25 mouse cellular contexts compared by ENCODE assay signal in genomic region chr11:43888736-43889135, GRCm38 (mm10). TPM values are rescaled to one million over a fixed set of nuclear protein-coding genes. Genes with fewer than 3 reads are reported as not detected.
DNase-seq lines count a peak whose midpoint lies in the region; ATAC-seq and TF ChIP-seq lines count a peak whose summit lies in the region.
"Had no signal": no experiment of that assay in that cellular context is flagged by ENCODE, and none has a peak within 500 bp of the region (broad histone marks: within the 10 kb centered on the region; RNA-seq: fewer than 3 reads in every experiment).

No protein-coding gene starts in this region.

- ATAC-seq in kidney, embryonic 15.5 days (replicated peaks; ENCODE audit: low FRiP score): no peak
- ATAC-seq in kidney, embryonic 14.5 days (ENCODE audit: low FRiP score, low TSS enrichment): no peak
- ATAC-seq in liver, postnatal 0 days: no peak
- ATAC-seq in liver, embryonic 11.5 days (replicated peaks; ENCODE audit: low FRiP score): no peak
- ATAC-seq: activated CD4-positive, CD25-positive, alpha-beta regulatory T cell, adult 4 months; forebrain, embryonic 13.5 days; forebrain, embryonic 16.5 days; hindbrain, embryonic 16.5 days had no signal

- H3K27ac ChIP-seq in kidney, embryonic 15.5 days: no peak overlapping the region
- H3K27ac ChIP-seq in kidney, embryonic 14.5 days (ENCODE audit: low read depth, low read length): no peak overlapping the region
- H3K27ac ChIP-seq in liver, postnatal 0 days (ENCODE audit: low read depth): no peak overlapping the region
- no peak overlapping the region for H3K27ac ChIP-seq in liver, embryonic 11.5 days (ENCODE audit: low read depth, low read length)
- H3K27ac ChIP-seq: forebrain, embryonic 10.5 days; forebrain, embryonic 13.5 days; hindbrain, embryonic 10.5 days; hindbrain, embryonic 13.5 days had no signal

- 84% methylated on average over 8 of the region's 8 CpGs for WGBS in kidney, embryonic 15.5 days
- WGBS in kidney, embryonic 14.5 days: 91% methylated on average over 8 of the region's 8 CpGs
- 70% methylated on average over 8 of the region's 8 CpGs for WGBS in liver, postnatal 0 days (ENCODE audit: insufficient replicate concordance)
- 84% methylated on average over 8 of the region's 8 CpGs for WGBS in liver, embryonic 11.5 days

- no peaks in the 10 kb centered on the region for H3K36me3 ChIP-seq in kidney, embryonic 15.5 days
- H3K36me3 ChIP-seq in kidney, embryonic 14.5 days (ENCODE audit: control insufficient read depth, insufficient read depth, low read length): no peaks in the 10 kb centered on the region
- H3K36me3 ChIP-seq in liver, postnatal 0 days (replicated peaks; ENCODE audit: insufficient read depth, low read length): no peaks in the 10 kb centered on the region
- H3K36me3 ChIP-seq in liver, embryonic 11.5 days (ENCODE audit: control insufficient read depth, insufficient read depth, low read length): no peaks in the 10 kb centered on the region
- H3K36me3 ChIP-seq: forebrain, embryonic 10.5 days; heart, embryonic 12.5 days; heart, embryonic 15.5 days; hindbrain, embryonic 10.5 days; hindbrain, embryonic 13.5 days had no signal

- H3K4me1 ChIP-seq in kidney, embryonic 15.5 days: no peaks in the 10 kb centered on the region
- no peaks in the 10 kb centered on the region for H3K4me1 ChIP-seq in kidney, embryonic 14.5 days (ENCODE audit: control insufficient read depth, insufficient read depth, low read length)
- H3K4me1 ChIP-seq in liver, postnatal 0 days (ENCODE audit: insufficient read depth): no peaks in the 10 kb centered on the region
- no peaks in the 10 kb centered on the region for H3K4me1 ChIP-seq in liver, embryonic 11.5 days (replicated peaks; ENCODE audit: control insufficient read depth, insufficient read depth, low read length)
- H3K4me1 ChIP-seq: forebrain, embryonic 10.5 days; forebrain, embryonic 13.5 days had no signal

- no peak for TF ChIP-seq CTCF in liver, postnatal 0 days (IDR thresholded peaks at IDR 0.05; ENCODE audit: low read depth)

- no peaks in the 10 kb centered on the region for H3K9me3 ChIP-seq in kidney, embryonic 15.5 days (replicated peaks)
- no peaks in the 10 kb centered on the region for H3K9me3 ChIP-seq in kidney, embryonic 14.5 days (ENCODE audit: control insufficient read depth, low read length)
- H3K9me3 ChIP-seq in liver, postnatal 0 days (ENCODE audit: low read length): no peaks in the 10 kb centered on the region
- H3K9me3 ChIP-seq in liver, embryonic 11.5 days (ENCODE audit: control insufficient read depth, low read length): no peaks in the 10 kb centered on the region
- H3K9me3 ChIP-seq: forebrain, embryonic 10.5 days; forebrain, embryonic 13.5 days; heart, embryonic 12.5 days; heart, embryonic 15.5 days; hindbrain, embryonic 10.5 days; hindbrain, embryonic 13.5 days had no signal

- H3K27me3 ChIP-seq in kidney, embryonic 15.5 days: no peaks in the 10 kb centered on the region
- no peaks in the 10 kb centered on the region for H3K27me3 ChIP-seq in kidney, embryonic 14.5 days (ENCODE audit: control insufficient read depth, insufficient read depth, low read length)
- H3K27me3 ChIP-seq in liver, postnatal 0 days (ENCODE audit: insufficient read depth, low read length): no peaks in the 10 kb centered on the region
- H3K27me3 ChIP-seq in liver, embryonic 11.5 days (replicated peaks; ENCODE audit: control insufficient read depth, insufficient read depth, low read length): no peaks in the 10 kb centered on the region
- H3K27me3 ChIP-seq: forebrain, embryonic 13.5 days; heart, embryonic 12.5 days; heart, embryonic 15.5 days; hindbrain, embryonic 13.5 days had no signal

- no peak overlapping the region for H3K4me3 ChIP-seq in kidney, embryonic 15.5 days (replicated peaks)
- H3K4me3 ChIP-seq in kidney, embryonic 14.5 days (ENCODE audit: low read length): no peak overlapping the region
- H3K4me3 ChIP-seq in liver, postnatal 0 days (ENCODE audit: low read depth, low read length): no peak overlapping the region
- no peak overlapping the region for H3K4me3 ChIP-seq in liver, embryonic 11.5 days (ENCODE audit: low read depth, low read length)
- H3K4me3 ChIP-seq: forebrain, embryonic 10.5 days; forebrain, embryonic 13.5 days; heart, embryonic 12.5 days; heart, embryonic 15.5 days; hindbrain, embryonic 10.5 days; hindbrain, embryonic 13.5 days had no signal

- TF ChIP-seq EP300 in liver, postnatal 0 days (IDR thresholded peaks at IDR 0.05; ENCODE audit: low read depth): no peak

- no peak overlapping the region for H3K9ac ChIP-seq in kidney, embryonic 15.5 days
- H3K9ac ChIP-seq in kidney, embryonic 14.5 days (ENCODE audit: low read depth, low read length): no peak overlapping the region
- H3K9ac ChIP-seq in liver, postnatal 0 days (replicated peaks): no peak overlapping the region
- H3K9ac ChIP-seq in liver, embryonic 11.5 days (ENCODE audit: low read depth, low read length): no peak overlapping the region
- H3K9ac ChIP-seq: forebrain, embryonic 13.5 days; heart, embryonic 12.5 days; heart, embryonic 15.5 days; hindbrain, embryonic 13.5 days had no signal

- DNase-seq in kidney, adult 18-20 months: peak; percentile 36
- peak; percentile 84 for DNase-seq in kidney, adult 9 months
- DNase-seq in liver, postnatal 0 days: no peak
- DNase-seq in liver, embryonic 11.5 days (ENCODE audit: low spot score): no peak
- no peak for DNase-seq in adipocyte (ENCODE audit: low spot score)
- DNase-seq: adrenal gland, postnatal 10 days; adrenal gland, postnatal 36 days; cerebellum, adult 18-20 months; cerebellum, adult 9-10 months; cerebellum, postnatal 14 days; gastrocnemius, postnatal 10 days; gastrocnemius, postnatal 36 days; heart, postnatal 10 days; heart, postnatal 36 days had no signal

- no peak overlapping the region for H3K4me2 ChIP-seq in kidney, embryonic 15.5 days
- no peak overlapping the region for H3K4me2 ChIP-seq in kidney, embryonic 14.5 days (replicated peaks; ENCODE audit: low read depth, low read length)
- peak overlapping the region; percentile 32 for H3K4me2 ChIP-seq in liver, postnatal 0 days (ENCODE audit: low read depth, low read length)
- H3K4me2 ChIP-seq in liver, embryonic 11.5 days: no peak overlapping the region
- H3K4me2 ChIP-seq: forebrain, embryonic 13.5 days; heart, embryonic 12.5 days; heart, embryonic 15.5 days; hindbrain, embryonic 13.5 days had no signal

RNA-seq across cellular contexts. Expression of gene Adra1b, which starts 12.3 kb away (rescaled TPM):
- polyA plus RNA-seq in kidney, embryonic 15.5 days (2015; fragmentation: Nextera tagmentation; extraction: Ambion mirVana): 0.73 and 0.96 TPM in 2 replicates
- 0.39 and 0.73 TPM in 2 replicates for polyA plus RNA-seq in kidney, embryonic 14.5 days (2014; fragmentation: Nextera tagmentation; extraction: Ambion mirVana)
- 6.4 and 6.6 TPM in 2 replicates for polyA plus RNA-seq in liver, postnatal 0 days (2015; fragmentation: Nextera tagmentation; extraction: Ambion mirVana)
- 0.55 and 1.0 TPM in 2 replicates for polyA plus RNA-seq in liver, embryonic 11.5 days (2014; fragmentation: Nextera tagmentation; extraction: Ambion mirVana)
- polyA plus RNA-seq: activated CD4-positive, CD25-positive, alpha-beta regulatory T cell, adult 4 months had no signal

Comparison
In these comparisons a context has a peak if more than half of its experiments do, and no peak if none do; other contexts are left out.
1. DNase-seq: peak in kidney, adult 18-20 months (single experiment) and kidney, adult 9 months (single experiment); none in liver, postnatal 0 days (single experiment), liver, embryonic 11.5 days (single experiment) and adipocyte (single experiment).